Mouse (Mus musculus) thymus, adult 2 months (tissue): ENCODE measurements around the gene Gas2.

Experiments
- CTCF ChIP-seq: fragments of 200-500 bp; IDR thresholded peaks from 2 replicates; pipeline ENCODE4 v1.5.1; 2012; ENCODE audit warnings: mild to moderate bottlenecking, control low read depth, low read length, moderate library complexity, borderline replicate concordance; ENCODE audit not compliant: control insufficient read depth, poor library complexity, insufficient read depth; ENCODE audit errors: extremely low read depth
- POLR2A ChIP-seq: fragments of 200-500 bp; IDR thresholded peaks from 2 replicates; pipeline ENCODE4 v1.6.1; 2012; ENCODE audit warnings: mild to moderate bottlenecking, low read length, control low read depth, moderate library complexity; ENCODE audit not compliant: control insufficient read depth, poor library complexity, insufficient read depth; ENCODE audit errors: extremely low read depth

- no peak for TF ChIP-seq POLR2A
- no peak for TF ChIP-seq CTCF
These were observed 30.6 kb downstream of the Gas2 start for GRCm38 (mm10) chr7:51892224-51892965.
